Mouse (Mus musculus) hindbrain, embryonic 13.5 days (tissue): ENCODE measurements at regions not wholly inside any gene's neighbourhood (a gene's known extent, or its start where the extent isn't known, plus 50 kb on each side); places are given as distances from the start of the nearest gene placed in this dataset.

ENCODE experiments used
- ATAC-seq: fragments of 200-750 bp; cut with Nextera tagmentation; 2 replicates; pipeline ENCODE4 v1.8.0; 2017; ENCODE audit warnings: moderate TSS enrichment; ENCODE audit not compliant: low FRiP score
- H3K27ac ChIP-seq: fragments of 300-500 bp; sonication (generic); 2 replicates; pipeline ENCODE4 v1.5.1; 2015; ENCODE audit warnings: inconsistent platforms, mild to moderate bottlenecking, moderate library complexity
- H3K27me3 ChIP-seq: fragments of 300-500 bp; sonication (generic); 2 replicates; pipeline ENCODE4 v1.6.1; 2015; ENCODE audit warnings: mild to moderate bottlenecking, inconsistent platforms
- H3K36me3 ChIP-seq: fragments of 300-500 bp; sonication (generic); 2 replicates; pipeline ENCODE4 v1.6.1; 2015; ENCODE audit warnings: mild to moderate bottlenecking, inconsistent platforms
- H3K4me1 ChIP-seq: fragments of 300-500 bp; sonication (generic); replicated peaks from 2 replicates; pipeline ENCODE4 v1.6.1; 2015; ENCODE audit warnings: inconsistent platforms
- H3K4me2 ChIP-seq: fragments of 300-500 bp; sonication (generic); 2 replicates; pipeline ENCODE4 v1.6.1; 2015; ENCODE audit warnings: inconsistent platforms, mild to moderate bottlenecking, moderate library complexity
- H3K4me3 ChIP-seq: fragments of 300-500 bp; sonication (generic); 2 replicates; pipeline ENCODE4 v1.5.1; 2015; ENCODE audit warnings: mild to moderate bottlenecking, inconsistent platforms
- H3K9ac ChIP-seq: fragments of 300-500 bp; sonication (generic); 2 replicates; pipeline ENCODE4 v1.6.1; 2015; ENCODE audit warnings: mild to moderate bottlenecking, inconsistent platforms
- H3K9me3 ChIP-seq: fragments of 300-500 bp; sonication (generic); 2 replicates; pipeline ENCODE4 v1.6.1; 2016; ENCODE audit warnings: inconsistent platforms
- WGBS: fragments of 180-500 bp; shearing (Covaris S2); methylation state at CpG from one replicate; pipeline ENCODE4 v1.1.7; 2015; 5-methylcytosine and 5-hydroxymethylcytosine counted together

GRCm38 (mm10) chr5:98108394-98108793, 58.6 kb upstream of the Prdm8 start:
- no peak for ATAC-seq
- H3K4me2 ChIP-seq, result no peak overlapping the region
- H3K27ac ChIP-seq, result no peak overlapping the region
- WGBS, result 98% methylated on average over 3 of the region's 3 CpGs
- no peaks in the 10 kb centered on the region for H3K36me3 ChIP-seq
- no peaks in the 10 kb centered on the region for H3K4me1 ChIP-seq
- no peaks in the 10 kb centered on the region for H3K9me3 ChIP-seq
- no peaks in the 10 kb centered on the region for H3K27me3 ChIP-seq
- H3K9ac ChIP-seq, result no peak overlapping the region
- H3K4me3 ChIP-seq, result no peak overlapping the region

GRCm38 (mm10) chr5:98106261-98106660, 60.7 kb upstream of the Prdm8 start:
- no peak overlapping the region for H3K27ac ChIP-seq
- H3K9ac ChIP-seq, result no peak overlapping the region
- H3K4me3 ChIP-seq, result no peak overlapping the region
- no peak for ATAC-seq
- WGBS, result 79% methylated on average over 6 of the region's 6 CpGs
- no peak overlapping the region for H3K4me2 ChIP-seq
- H3K9me3 ChIP-seq, result no peaks in the 10 kb centered on the region
- H3K4me1 ChIP-seq, result no peaks in the 10 kb centered on the region
- no peaks in the 10 kb centered on the region for H3K36me3 ChIP-seq
- H3K27me3 ChIP-seq, result no peaks in the 10 kb centered on the region

- Histone ChIP-seq H3K36me3 (no peaks in the 10 kb centered on the region), H3K9ac (no peak overlapping the region), H3K27me3 (no peaks in the 10 kb centered on the region), H3K9me3 (no peaks in the 10 kb centered on the region), H3K4me3 (no peak overlapping the region), H3K4me2 (no peak overlapping the region), H3K4me1 (no peaks in the 10 kb centered on the region), H3K27ac (no peak overlapping the region)
- WGBS, result 58% methylated on average over 7 of the region's 7 CpGs
- peak; percentile 36; the same call in 1 of the 2 replicates for ATAC-seq
These were observed 52.6 kb upstream of the Antxr2 start for GRCm38 (mm10) chr5:98083409-98083808.

GRCm38 (mm10) chr5:98081204-98081603, 50.4 kb upstream of the Antxr2 start:
- H3K4me1 ChIP-seq, result no peaks in the 10 kb centered on the region
- no peak overlapping the region for H3K9ac ChIP-seq
- WGBS, result 90% methylated on average over 5 of the region's 5 CpGs
- H3K9me3 ChIP-seq, result no peaks in the 10 kb centered on the region
- no peak overlapping the region for H3K4me3 ChIP-seq
- H3K27ac ChIP-seq, result no peak overlapping the region
- ATAC-seq, result no peak
- no peaks in the 10 kb centered on the region for H3K27me3 ChIP-seq
- no peaks in the 10 kb centered on the region for H3K36me3 ChIP-seq
- H3K4me2 ChIP-seq, result no peak overlapping the region
